Mouse (Mus musculus) cerebellum, adult 2 months (tissue): ENCODE measurements around the gene Mras.

Source experiments
- CTCF ChIP-seq: fragments of 200-500 bp; IDR thresholded peaks from 2 replicates; pipeline ENCODE4 v1.5.1; 2011; ENCODE audit warnings: low read depth, mild to moderate bottlenecking, control low read depth, low read length, moderate library complexity, borderline replicate concordance; ENCODE audit not compliant: insufficient read depth
- POLR2A ChIP-seq: fragments of 200-500 bp; IDR thresholded peaks from 2 replicates; pipeline ENCODE4 v1.6.1; 2011; ENCODE audit warnings: low read length, control low read depth, borderline replicate concordance; ENCODE audit not compliant: insufficient read depth

DNA sequence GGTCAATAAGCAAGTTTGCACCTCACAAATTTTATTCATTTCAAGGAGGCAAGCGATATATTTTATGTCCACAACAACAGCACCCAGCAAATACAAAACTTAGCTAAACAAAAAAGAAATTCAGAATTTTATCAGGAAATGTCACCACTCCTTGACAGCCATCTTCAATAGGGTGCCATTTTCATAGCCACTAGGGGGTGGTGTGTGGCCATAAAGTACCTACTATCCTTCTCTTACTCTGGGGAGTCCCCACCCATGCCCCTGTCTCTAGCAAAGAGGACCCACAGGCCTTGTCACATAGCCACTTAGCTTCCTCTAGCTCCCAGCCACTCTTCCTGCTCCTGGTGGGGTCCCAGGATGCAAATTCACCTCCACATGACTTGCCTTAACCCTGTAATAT is 98.0 kb downstream of the Mras start:
- TF ChIP-seq CTCF = no peak
- TF ChIP-seq POLR2A = no peak
